Mouse (Mus musculus): ENCODE results near the gene Klhl12.

DNA sequence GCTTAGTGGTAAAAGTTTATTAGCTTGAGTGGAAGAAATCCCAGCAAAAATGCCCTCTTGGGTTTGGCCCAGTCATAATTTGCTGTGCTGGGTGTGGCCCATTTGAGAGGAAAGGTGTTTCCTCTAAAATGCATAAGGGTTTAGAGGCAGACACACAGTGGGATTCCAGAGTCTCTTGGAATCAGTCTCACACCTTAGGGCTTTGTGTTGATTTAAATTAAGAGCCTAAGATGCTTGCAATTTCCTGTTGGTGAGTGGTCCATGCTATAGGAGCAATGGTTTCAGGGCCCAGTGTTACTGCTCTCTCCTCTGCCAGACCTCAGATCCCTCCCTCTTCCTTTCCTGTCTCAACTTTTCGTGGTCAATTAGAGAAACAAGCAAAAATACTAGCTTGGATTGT, 36.2 kb upstream of the Klhl12 start:
- TF ChIP-seq CTCF (IDR thresholded peaks at IDR 0.05; ENCODE audit: control insufficient read depth, insufficient read depth, insufficient replicate concordance, low read depth, low read length) = no peak
- TF ChIP-seq POLR2A (IDR thresholded peaks at IDR 0.05; ENCODE audit: control insufficient read depth, low read depth, low read length) = no peak

Measured in testis, adult 2 months (tissue).